Mouse (Mus musculus) midbrain, postnatal 0 days (tissue): ENCODE data around the gene Acaa1a. TPM values are rescaled to one million over a fixed set of nuclear protein-coding genes. Genes with fewer than 3 reads are reported as not detected.

Experiments
- ATAC-seq: fragments of 200-750 bp; cut with Nextera tagmentation; 2 replicates; pipeline ENCODE4 v1.8.0; 2017; ENCODE audit warnings: moderate number of reproducible peaks, mild to moderate bottlenecking, moderate TSS enrichment, moderate library complexity; ENCODE audit not compliant: low FRiP score
- DNase-seq: peaks from one replicate; pipeline ENCODE4 v3.0.0-alpha.2; 2015; ENCODE audit warnings: low spot score
- H3K27ac ChIP-seq: fragments of 300-500 bp; sonication (generic); 2 replicates; pipeline ENCODE4 v1.5.1; 2014; ENCODE audit warnings: low read depth, mild to moderate bottlenecking, low read length, mixed read lengths
- H3K27me3 ChIP-seq: fragments of 300-500 bp; sonication (generic); 2 replicates; pipeline ENCODE4 v1.6.1; 2014; ENCODE audit warnings: low read length, control low read depth, mixed read lengths; ENCODE audit not compliant: insufficient read depth
- H3K36me3 ChIP-seq: fragments of 300-500 bp; sonication (generic); 2 replicates; pipeline ENCODE4 v1.6.1; 2014; ENCODE audit warnings: low read length, control low read depth, mixed read lengths; ENCODE audit not compliant: insufficient read depth
- H3K4me1 ChIP-seq: fragments of 300-500 bp; sonication (generic); 2 replicates; pipeline ENCODE4 v1.6.1; 2014; ENCODE audit warnings: mild to moderate bottlenecking, control low read depth, antibody characterized with exemption, low read length, mixed read lengths; ENCODE audit not compliant: insufficient read depth
- H3K4me2 ChIP-seq: fragments of 300-500 bp; sonication (generic); 2 replicates; pipeline ENCODE4 v1.6.1; 2014; ENCODE audit warnings: low read depth, mild to moderate bottlenecking, low read length, mixed read lengths; ENCODE audit not compliant: poor library complexity, severe bottlenecking
- H3K4me3 ChIP-seq: fragments of 300-500 bp; sonication (generic); 2 replicates; pipeline ENCODE4 v1.5.1; 2014; ENCODE audit warnings: low read depth, mild to moderate bottlenecking, low read length, moderate library complexity
- H3K9ac ChIP-seq: fragments of 300-500 bp; sonication (generic); replicated peaks from 2 replicates; pipeline ENCODE4 v1.6.1; 2014; ENCODE audit warnings: mild to moderate bottlenecking, low read length, moderate library complexity, mixed read lengths; ENCODE audit not compliant: poor library complexity, severe bottlenecking
- H3K9me3 ChIP-seq: fragments of 300-500 bp; sonication (generic); 2 replicates; pipeline ENCODE4 v1.6.1; 2016; ENCODE audit warnings: low read length, control low read depth
- CTCF ChIP-seq: IDR thresholded peaks from 2 replicates; pipeline ENCODE4 v1.5.1; 2016; ENCODE audit warnings: antibody characterized with exemption, mild to moderate bottlenecking
- WGBS: fragments of 180-500 bp; shearing (Covaris S2); extraction: QIAGEN DNeasy Blood & Tissue Kit; methylation state at CpG from one replicate; pipeline ENCODE4 v1.1.7; 2014; 5-methylcytosine and 5-hydroxymethylcytosine counted together
- polyA plus RNA-seq: library from polyadenylated mRNA; unstranded; fragments of >200 nt; fragmentation: Nextera tagmentation; extraction: Ambion mirVana; gene quantifications from 2 replicates; pipeline ENCODE4 v1.2.1, GENCODE M21; 2015
- total RNA-seq: library from RNA; depleted of rRNA; stranded (reverse); fragments of >200 nt; gene quantifications from 2 replicates; pipeline ENCODE4 v1.2.3, GENCODE M21; 2014

Acaa1a gene
- total and polyA plus RNA-seq, 2 experiments from 2014 or later, result 75.5 to 120 TPM

DNA sequence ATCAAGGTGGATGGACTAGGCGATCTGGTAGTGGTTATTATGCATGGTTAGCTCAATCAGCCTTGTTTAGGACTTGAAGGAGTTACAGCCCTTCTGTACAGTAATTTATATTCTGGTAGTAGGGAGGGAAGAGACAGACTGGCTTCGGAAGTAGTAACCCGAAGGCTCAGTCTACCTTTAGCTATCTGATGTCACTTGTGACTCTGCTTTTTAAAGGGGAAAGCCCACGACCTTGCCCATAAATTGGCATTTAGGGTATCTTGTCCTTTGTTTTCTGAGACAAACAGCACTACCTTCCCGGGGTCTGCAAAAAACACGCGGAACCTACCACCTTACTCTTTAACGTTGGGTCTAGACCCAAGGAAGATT, 720 bp downstream of the Acaa1a start:
- peaks cover 9% of the 10 kb centered on the region; the same call in 1 of the 2 replicates for H3K4me1 ChIP-seq
- peaks cover 14% of the 10 kb centered on the region for H3K36me3 ChIP-seq
- no peak for DNase-seq
- no peaks in the 10 kb centered on the region for H3K9me3 ChIP-seq
- whole genome bisulfite sequencing, result 6% methylated on average over 8 of the region's 8 CpGs
- no peak for TF ChIP-seq CTCF
- H3K4me3 ChIP-seq, result peak overlapping the region; percentile 73
- peak overlapping the region; percentile 76 for H3K4me2 ChIP-seq
- H3K27me3 ChIP-seq, result no peaks in the 10 kb centered on the region
- no peak for ATAC-seq
- peak overlapping the region; percentile 53 for H3K27ac ChIP-seq
- H3K9ac ChIP-seq, result 0 out of 2 replicates have a peak overlapping the region, but pooled peaks have one; percentile 79

- TF ChIP-seq CTCF, result no peak
- Histone ChIP-seq H3K4me3 (peak within 1 kb of the TSS; percentile 73), H3K27me3 (no peaks in the 10 kb centered on the region), H3K9me3 (no peaks in the 10 kb centered on the region), H3K4me2 (peak within 1 kb of the TSS; percentile 76), H3K4me1 (peaks cover 9% of the 10 kb centered on the region; the same call in 1 of the 2 replicates), H3K27ac (peak within 1 kb of the TSS; percentile 80), H3K9ac (peak within 1 kb of the TSS; percentile 79), H3K36me3 (peaks cover 21% of the 10 kb centered on the region)
- WGBS, result under 1% methylated on average over 62 of the region's 68 CpGs
- ATAC-seq (peak; percentile 95), DNase-seq (peak; percentile 96)
Measured at GRCm38 (mm10) chr9:119340909-119341816, 1.7 kb downstream of the Acaa1a start, which contains the start of gene Myd88. Gene Myd88, minus strand, starts transcription at chr9:119341411.

DNA sequence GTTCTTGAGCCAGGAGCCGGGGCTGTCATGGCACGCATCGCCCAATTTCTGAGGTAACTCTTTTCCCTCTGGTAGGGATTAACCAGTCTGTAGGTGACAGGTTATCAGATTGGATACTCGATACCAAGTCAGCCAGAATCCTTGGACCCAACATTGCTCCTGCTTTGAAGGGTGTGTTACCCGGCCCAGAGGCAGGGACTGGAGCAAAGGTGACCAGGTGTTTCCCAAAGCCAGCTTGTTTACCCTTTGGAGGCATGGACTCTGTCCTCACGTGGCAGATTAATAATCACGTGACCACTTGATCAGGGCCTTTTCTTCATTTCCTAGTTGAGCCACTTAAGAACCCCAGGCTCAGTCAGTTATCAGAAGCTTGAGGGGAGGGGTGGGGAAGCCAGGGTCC, 3.3 kb downstream of the Acaa1a start:
- peaks cover 9% of the 10 kb centered on the region; the same call in 1 of the 2 replicates for H3K4me1 ChIP-seq
- H3K9me3 ChIP-seq, result no peaks in the 10 kb centered on the region
- DNase-seq (no peak), ATAC-seq (no peak)
- WGBS, result 90% methylated on average over 7 of the region's 7 CpGs
- no peak overlapping the region for H3K4me2 ChIP-seq
- H3K36me3 ChIP-seq, result peaks cover 28% of the 10 kb centered on the region
- no peak overlapping the region for H3K4me3 ChIP-seq
- peak overlapping the region; percentile 79; the same call in 1 of the 2 replicates for H3K9ac ChIP-seq
- H3K27me3 ChIP-seq, result no peaks in the 10 kb centered on the region
- TF ChIP-seq CTCF, result no peak
- no peak overlapping the region for H3K27ac ChIP-seq

GRCm38 (mm10) chr9:119346376-119346775, 6.9 kb downstream of the Acaa1a start:
- Histone ChIP-seq H3K36me3 (peaks cover 49% of the 10 kb centered on the region), H3K27me3 (no peaks in the 10 kb centered on the region)

GRCm38 (mm10) chr9:119350531-119350930, 11.1 kb downstream of the Acaa1a start:
- no peaks in the 10 kb centered on the region for H3K27me3 ChIP-seq
- TF ChIP-seq CTCF, result no peak
- WGBS, result 85% methylated on average over 3 of the region's 3 CpGs
- H3K4me2 ChIP-seq, result no peak overlapping the region
- ATAC-seq, result no peak
- no peaks in the 10 kb centered on the region for H3K9me3 ChIP-seq
- no peaks in the 10 kb centered on the region for H3K4me1 ChIP-seq
- H3K27ac ChIP-seq, result no peak overlapping the region
- H3K4me3 ChIP-seq, result no peak overlapping the region
- peaks cover 33% of the 10 kb centered on the region for H3K36me3 ChIP-seq
- no peak overlapping the region for H3K9ac ChIP-seq
- DNase-seq, result no peak

More at GRCm38 (mm10) chr9:119346376-119346775, 6.9 kb downstream of the Acaa1a start:
- 97% methylated on average over 8 of the region's 8 CpGs for WGBS
- H3K4me2 ChIP-seq, result no peak overlapping the region
- H3K27ac ChIP-seq, result no peak overlapping the region
- no peak for ATAC-seq
- TF ChIP-seq CTCF, result no peak
- peaks cover 9% of the 10 kb centered on the region; the same call in 1 of the 2 replicates for H3K4me1 ChIP-seq
- H3K9ac ChIP-seq, result no peak overlapping the region
- DNase-seq, result no peak
- H3K9me3 ChIP-seq, result no peaks in the 10 kb centered on the region
- no peak overlapping the region for H3K4me3 ChIP-seq
